ENCODE assay signal across 8 mouse cellular contexts in the genomic region with DNA sequence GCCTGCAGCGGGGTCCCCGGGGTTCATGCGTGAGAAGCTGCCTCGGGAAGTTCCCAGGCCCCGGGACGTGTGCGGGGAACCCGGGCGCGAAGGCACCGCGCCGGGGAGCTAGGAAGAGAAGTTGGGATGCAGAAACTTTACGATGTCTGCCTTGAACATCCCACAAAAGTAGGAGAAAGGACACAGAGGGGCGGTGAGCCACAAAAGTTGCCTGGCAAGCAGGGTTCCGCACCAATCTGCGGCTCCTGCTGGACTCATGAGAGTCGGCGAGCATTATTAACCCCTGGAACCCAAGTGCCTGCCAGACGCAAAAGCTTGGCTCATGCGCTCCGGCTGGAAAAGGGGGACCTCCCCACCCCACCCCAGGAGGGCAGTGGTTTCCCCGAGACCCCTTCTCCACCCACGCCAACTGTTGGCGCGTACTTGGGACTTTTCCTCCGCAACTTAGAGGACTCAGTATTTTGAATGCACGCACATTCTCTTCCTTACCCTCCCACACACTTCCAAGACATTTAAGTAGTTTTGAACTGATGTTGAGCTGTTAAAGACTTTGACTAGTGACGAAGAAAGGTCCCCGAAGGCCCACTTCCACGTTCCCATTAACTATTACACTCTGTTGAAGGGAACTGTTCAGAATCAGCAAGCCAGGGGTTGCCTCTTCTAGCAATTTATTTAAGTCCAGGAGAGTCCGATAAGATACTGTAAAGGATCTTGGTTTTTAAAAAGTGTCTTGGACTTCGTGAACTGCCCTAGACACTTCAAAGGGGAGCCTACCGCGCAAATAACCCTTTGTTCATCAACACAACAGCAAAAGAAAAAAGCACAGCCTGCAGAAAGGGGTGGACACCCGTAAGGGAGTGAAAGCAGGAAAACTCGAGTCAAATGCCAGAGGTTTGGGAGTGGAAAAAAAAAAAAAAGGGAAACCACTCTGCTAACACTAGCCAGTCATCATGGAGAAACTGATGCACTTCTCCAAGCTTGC. TPM values are rescaled to one million over a fixed set of nuclear protein-coding genes. Genes with fewer than 3 reads are reported as not detected.
A peak's percentile ranks its signal among the peaks of the same experiment; 100 is the strongest.
DNase-seq lines count a peak whose midpoint lies in the region; ATAC-seq and TF ChIP-seq lines count a peak whose summit lies in the region.

No protein-coding gene starts in this region.

- no peak for DNase-seq in cerebellum, adult 2 months
- no peak for DNase-seq in cerebellum, postnatal 14 days
- DNase-seq in spleen, adult 2 months (ENCODE audit: low read depth in 1 of 2, low spot score in 2 of 2) = no peak
- DNase-seq in spleen, postnatal 10 days (ENCODE audit: low spot score in 2 of 2) = no peak
- peak; percentile 42 for DNase-seq in liver, embryonic 11.5 days (ENCODE audit: low spot score)
- DNase-seq in adrenal gland, postnatal 25 days = no peak

- ATAC-seq in heart, embryonic 16.5 days (replicated peaks; ENCODE audit: extremely low read depth, insufficient read depth, low FRiP score) = peak; percentile 35
- peak; percentile 13; the same call in 1 of the 2 replicates for ATAC-seq in liver, embryonic 11.5 days (replicated peaks; ENCODE audit: low FRiP score)
- ATAC-seq in stomach, embryonic 16.5 days (ENCODE audit: insufficient read depth, low FRiP score) = peak; percentile 20

- peaks cover 7% of the 10 kb centered on the region for H3K4me1 ChIP-seq in cerebellum, adult 2 months (ENCODE audit: control insufficient read depth, insufficient read depth, low read length)
- H3K4me1 ChIP-seq in spleen, adult 2 months (ENCODE audit: control insufficient read depth, insufficient read depth, insufficient read length) = no peaks in the 10 kb centered on the region
- peaks cover 21% of the 10 kb centered on the region for H3K4me1 ChIP-seq in heart, embryonic 16.5 days (ENCODE audit: control insufficient read depth, insufficient read depth, low read length)
- peaks cover 3% of the 10 kb centered on the region for H3K4me1 ChIP-seq in liver, embryonic 11.5 days (replicated peaks; ENCODE audit: control insufficient read depth, insufficient read depth, low read length)
- H3K4me1 ChIP-seq in stomach, embryonic 16.5 days (ENCODE audit: control insufficient read depth, insufficient read depth, low read length) = peaks cover 3% of the 10 kb centered on the region; the same call in 1 of the 2 replicates

- peak overlapping the region; percentile 96 for H3K9ac ChIP-seq in heart, embryonic 16.5 days (ENCODE audit: low read length)
- peak overlapping the region; percentile 66 for H3K9ac ChIP-seq in liver, embryonic 11.5 days (ENCODE audit: low read depth, low read length)
- H3K9ac ChIP-seq in stomach, embryonic 16.5 days (ENCODE audit: low read length) = peak overlapping the region; percentile 86

- TF ChIP-seq POLR2A in cerebellum, adult 2 months (IDR thresholded peaks at IDR 0.05; ENCODE audit: borderline replicate concordance, insufficient read depth, low read length) = no peak
- no peak for TF ChIP-seq POLR2A in spleen, adult 2 months (IDR thresholded peaks at IDR 0.05; ENCODE audit: low read depth, low read length)

- H3K4me3 ChIP-seq in cerebellum, adult 2 months (replicated peaks; ENCODE audit: insufficient read depth, low read depth, low read length) = peak overlapping the region; percentile 72
- H3K4me3 ChIP-seq in spleen, adult 2 months (ENCODE audit: extremely low read depth, insufficient read depth, insufficient read length) = peak overlapping the region; percentile 21; the same call in 1 of the 2 replicates
- peak overlapping the region; percentile 80 for H3K4me3 ChIP-seq in heart, embryonic 16.5 days (ENCODE audit: low read length)
- peak overlapping the region; percentile 71 for H3K4me3 ChIP-seq in liver, embryonic 11.5 days (ENCODE audit: low read depth, low read length)
- H3K4me3 ChIP-seq in stomach, embryonic 16.5 days (replicated peaks; ENCODE audit: low read length) = peak overlapping the region; percentile 77

- TF ChIP-seq CTCF in cerebellum, adult 2 months (IDR thresholded peaks at IDR 0.05; ENCODE audit: borderline replicate concordance, insufficient read depth, low read depth, low read length) = no peak
- TF ChIP-seq CTCF in spleen, adult 2 months (IDR thresholded peaks at IDR 0.05; ENCODE audit: extremely low read depth, insufficient read depth, insufficient read length, insufficient replicate concordance) = no peak

- no peaks in the 10 kb centered on the region for H3K27me3 ChIP-seq in cerebellum, adult 2 months (ENCODE audit: control insufficient read depth, insufficient read depth, low read length)
- H3K27me3 ChIP-seq in spleen, adult 2 months (ENCODE audit: control insufficient read depth, insufficient read depth, low read length) = peaks cover 6% of the 10 kb centered on the region
- H3K27me3 ChIP-seq in heart, embryonic 16.5 days (ENCODE audit: control insufficient read depth, insufficient read depth, low read length) = no peaks in the 10 kb centered on the region
- peaks cover 29% of the 10 kb centered on the region for H3K27me3 ChIP-seq in liver, embryonic 11.5 days (replicated peaks; ENCODE audit: control insufficient read depth, insufficient read depth, low read length)
- no peaks in the 10 kb centered on the region for H3K27me3 ChIP-seq in stomach, embryonic 16.5 days (ENCODE audit: control insufficient read depth, insufficient read depth, low read length)

- H3K9me3 ChIP-seq in heart, embryonic 16.5 days (replicated peaks; ENCODE audit: control insufficient read depth, low read length) = no peaks in the 10 kb centered on the region
- H3K9me3 ChIP-seq in liver, embryonic 11.5 days (ENCODE audit: control insufficient read depth, low read length) = no peaks in the 10 kb centered on the region
- no peaks in the 10 kb centered on the region for H3K9me3 ChIP-seq in stomach, embryonic 16.5 days (replicated peaks; ENCODE audit: control insufficient read depth, low read length)

- no peaks in the 10 kb centered on the region for H3K36me3 ChIP-seq in spleen, adult 2 months (ENCODE audit: control insufficient read depth, insufficient read depth, low read length)
- H3K36me3 ChIP-seq in heart, embryonic 16.5 days (ENCODE audit: control insufficient read depth, insufficient read depth) = no peaks in the 10 kb centered on the region
- no peaks in the 10 kb centered on the region for H3K36me3 ChIP-seq in liver, embryonic 11.5 days (ENCODE audit: control insufficient read depth, insufficient read depth, low read length)
- H3K36me3 ChIP-seq in stomach, embryonic 16.5 days (ENCODE audit: control insufficient read depth, insufficient read depth, low read length) = no peaks in the 10 kb centered on the region

- WGBS in cerebellum, adult 2 months = 3% methylated on average over 37 of the region's 37 CpGs
- WGBS in spleen, adult 2 months = 9% methylated on average over 37 of the region's 37 CpGs
- 1% methylated on average over 37 of the region's 37 CpGs for WGBS in heart, embryonic 16.5 days
- 2% methylated on average over 37 of the region's 37 CpGs for WGBS in liver, embryonic 11.5 days
- 1% methylated on average over 37 of the region's 37 CpGs for WGBS in stomach, embryonic 16.5 days

- peak overlapping the region; percentile 78 for H3K4me2 ChIP-seq in heart, embryonic 16.5 days (ENCODE audit: low read depth, low read length)
- peak overlapping the region; percentile 75 for H3K4me2 ChIP-seq in liver, embryonic 11.5 days
- peak overlapping the region; percentile 80 for H3K4me2 ChIP-seq in stomach, embryonic 16.5 days (ENCODE audit: low read depth, low read length)

- H3K27ac ChIP-seq in cerebellum, adult 2 months (ENCODE audit: insufficient read depth, low read length) = peak overlapping the region; percentile 57; the same call in 1 of the 2 replicates
- peak overlapping the region; percentile 48 for H3K27ac ChIP-seq in spleen, adult 2 months (ENCODE audit: insufficient read depth, low read length)
- peak overlapping the region; percentile 96 for H3K27ac ChIP-seq in heart, embryonic 16.5 days (ENCODE audit: low read length)
- H3K27ac ChIP-seq in liver, embryonic 11.5 days (ENCODE audit: low read depth, low read length) = peak overlapping the region; percentile 85
- H3K27ac ChIP-seq in stomach, embryonic 16.5 days (ENCODE audit: low read length) = peak overlapping the region; percentile 95

RNA-seq across cellular contexts. Expression of a gene that starts 0.7 kb away (rescaled TPM):
- 78.8 and 81.0 TPM in 2 replicates for polyA plus RNA-seq in cerebellum, adult 2 months (2012; rRNA removed)
- polyA plus RNA-seq in spleen, adult 2 months (2012; rRNA removed) = 7.9 and 9.3 TPM in 2 replicates
- 228 and 229 TPM in 2 replicates for polyA plus RNA-seq in heart, embryonic 16.5 days (2015; fragmentation: Nextera tagmentation; extraction: Ambion mirVana)
- polyA plus RNA-seq in liver, embryonic 11.5 days (2014; fragmentation: Nextera tagmentation; extraction: Ambion mirVana) = 57.6 and 61.9 TPM in 2 replicates
- 213 and 235 TPM in 2 replicates for polyA plus RNA-seq in stomach, embryonic 16.5 days (2015; fragmentation: Nextera tagmentation; extraction: Ambion mirVana)
- 89.6 and 113 TPM in 2 replicates for total RNA-seq in adrenal gland, postnatal 25 days (2021)

Comparison
In these comparisons a context has a peak if more than half of its experiments do, and no peak if none do; other contexts are left out.
1. H3K4me3 ChIP-seq: peak in every context shown above with its lines; median percentile 80 in heart, embryonic 16.5 days; 77 in stomach, embryonic 16.5 days; 72 in cerebellum, adult 2 months; 71 in liver, embryonic 11.5 days; 21 in spleen, adult 2 months.